Comparison of ENCODE assay signal across 23 mouse cellular contexts in the genomic region with DNA sequence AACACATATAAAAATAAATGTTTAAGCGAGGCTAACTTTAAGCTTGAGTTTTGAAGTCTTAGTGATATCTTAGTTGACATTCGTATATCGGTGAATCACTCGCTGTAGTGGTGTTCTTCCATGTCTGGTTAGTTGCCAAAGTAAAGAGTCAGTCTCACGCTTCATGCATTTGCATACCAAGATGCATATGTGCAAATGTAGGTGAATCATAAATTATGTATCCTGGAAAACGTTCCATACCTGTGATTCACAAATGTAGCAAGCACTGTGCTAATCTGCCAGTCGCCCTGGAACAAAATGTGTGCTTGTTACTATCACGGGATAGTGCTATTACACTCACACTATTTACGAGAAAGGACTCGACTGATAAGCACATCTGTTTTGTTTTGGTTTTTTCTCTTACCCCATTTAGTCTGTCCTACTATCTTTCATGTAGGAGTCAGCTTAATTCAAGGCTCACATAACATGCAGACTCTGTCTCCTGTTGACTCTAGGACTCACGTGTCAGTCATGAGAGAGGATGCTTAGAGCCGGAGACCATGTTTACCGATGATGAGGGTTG. TPM values are rescaled to one million over a fixed set of nuclear protein-coding genes. Genes with fewer than 3 reads are reported as not detected.
DNase-seq lines count a peak whose midpoint lies in the region; ATAC-seq and TF ChIP-seq lines count a peak whose summit lies in the region.
"Had no signal": no experiment of that assay in that cellular context is flagged by ENCODE, and none has a peak within 500 bp of the region (broad histone marks: within the 10 kb centered on the region; RNA-seq: fewer than 3 reads in every experiment).

No protein-coding gene starts in this region.

- no peaks in the 10 kb centered on the region for H3K79me2 ChIP-seq in heart, adult 2 months (replicated peaks; ENCODE audit: control insufficient read depth, insufficient read depth, low read length)

- H3K4me3 ChIP-seq in kidney, embryonic 16.5 days (ENCODE audit: low read length) = no peak overlapping the region
- H3K4me3 ChIP-seq in stomach, embryonic 16.5 days (replicated peaks; ENCODE audit: low read length) = no peak overlapping the region
- H3K4me3 ChIP-seq in stomach, postnatal 0 days (ENCODE audit: low read depth, low read length) = no peak overlapping the region
- no peak overlapping the region for H3K4me3 ChIP-seq in heart, adult 2 months
- H3K4me3 ChIP-seq in midbrain, embryonic 15.5 days = no peak overlapping the region
- H3K4me3 ChIP-seq: embryonic facial prominence, embryonic 12.5 days; forebrain, embryonic 13.5 days; heart, embryonic 10.5 days; hindbrain, embryonic 13.5 days had no signal

- H3K27ac ChIP-seq in kidney, embryonic 16.5 days (ENCODE audit: low read length) = peak overlapping the region; percentile 58; the same call in 1 of the 2 replicates
- H3K27ac ChIP-seq in stomach, embryonic 16.5 days (ENCODE audit: low read length) = peak overlapping the region; percentile 40
- H3K27ac ChIP-seq in stomach, postnatal 0 days (replicated peaks) = no peak overlapping the region
- H3K27ac ChIP-seq in heart, adult 2 months = no peak overlapping the region
- H3K27ac ChIP-seq in midbrain, embryonic 15.5 days = no peak overlapping the region
- H3K27ac ChIP-seq: embryonic facial prominence, embryonic 12.5 days; forebrain, embryonic 13.5 days; heart, embryonic 10.5 days; hindbrain, embryonic 13.5 days; hindbrain, postnatal 0 days had no signal

- intact Hi-C loops in heart, adult 2 months (cut with DNase I) = no loop called here

- H3K4me1 ChIP-seq in kidney, embryonic 16.5 days (ENCODE audit: insufficient read depth, low read length) = peaks cover 13% of the 10 kb centered on the region
- peaks cover 11% of the 10 kb centered on the region for H3K4me1 ChIP-seq in stomach, embryonic 16.5 days (ENCODE audit: control insufficient read depth, insufficient read depth, low read length)
- 0 out of 2 replicates have a peak, but pooled peaks cover 5% of the 10 kb centered on the region for H3K4me1 ChIP-seq in stomach, postnatal 0 days (replicated peaks; ENCODE audit: control insufficient read depth, insufficient read depth)
- peaks cover 4% of the 10 kb centered on the region; the same call in 1 of the 2 replicates for H3K4me1 ChIP-seq in heart, adult 2 months (ENCODE audit: control insufficient read depth, insufficient read depth, low read length)
- no peaks in the 10 kb centered on the region for H3K4me1 ChIP-seq in midbrain, embryonic 15.5 days

- TF ChIP-seq POLR2A in heart, adult 2 months (IDR thresholded peaks at IDR 0.05; ENCODE audit: insufficient read depth, low read depth, low read length) = no peak

- no peaks in the 10 kb centered on the region for H3K9me3 ChIP-seq in kidney, embryonic 16.5 days (ENCODE audit: low read length)
- no peaks in the 10 kb centered on the region for H3K9me3 ChIP-seq in stomach, embryonic 16.5 days (replicated peaks; ENCODE audit: control insufficient read depth, low read length)
- no peaks in the 10 kb centered on the region for H3K9me3 ChIP-seq in stomach, postnatal 0 days (ENCODE audit: control insufficient read depth, low read length)
- H3K9me3 ChIP-seq in midbrain, embryonic 15.5 days = no peaks in the 10 kb centered on the region
- H3K9me3 ChIP-seq: embryonic facial prominence, embryonic 12.5 days; forebrain, embryonic 13.5 days; heart, embryonic 10.5 days; hindbrain, embryonic 13.5 days had no signal

- no peak for DNase-seq in kidney, postnatal 14 days
- no peak for DNase-seq in stomach, postnatal 0 days (ENCODE audit: low spot score)
- DNase-seq in adipocyte (ENCODE audit: low spot score) = peak; percentile 40
- DNase-seq in heart, adult 2 months = no peak
- DNase-seq: adrenal gland, postnatal 10 days; cerebellum, adult 11 months; cerebellum, adult 8-10 months; cerebellum, postnatal 14 days; embryo, embryonic 11 days; forebrain, postnatal 0 days; gastrocnemius, postnatal 36 days; heart, adult 11 months; heart, postnatal 14 days had no signal

- 69% methylated on average over 13 of the region's 13 CpGs for WGBS in kidney, embryonic 16.5 days
- WGBS in stomach, embryonic 16.5 days = 76% methylated on average over 13 of the region's 13 CpGs
- WGBS in stomach, postnatal 0 days = 63% methylated on average over 13 of the region's 13 CpGs
- WGBS in heart, adult 2 months = 74% methylated on average over 13 of the region's 13 CpGs
- 93% methylated on average over 13 of the region's 13 CpGs for WGBS in midbrain, embryonic 15.5 days

- no peak for ATAC-seq in kidney, embryonic 16.5 days (ENCODE audit: low FRiP score, low TSS enrichment)
- no peak for ATAC-seq in stomach, embryonic 16.5 days (ENCODE audit: insufficient read depth, low FRiP score)
- ATAC-seq in stomach, postnatal 0 days (ENCODE audit: low FRiP score, low TSS enrichment) = no peak
- ATAC-seq in midbrain, embryonic 15.5 days (replicated peaks) = no peak
- ATAC-seq: forebrain, embryonic 13.5 days; forebrain, postnatal 0 days; hindbrain, postnatal 0 days had no signal

- no peak overlapping the region for H3K4me2 ChIP-seq in kidney, embryonic 16.5 days (replicated peaks; ENCODE audit: low read depth, low read length)
- H3K4me2 ChIP-seq in stomach, embryonic 16.5 days (ENCODE audit: low read depth, low read length) = no peak overlapping the region
- no peak overlapping the region for H3K4me2 ChIP-seq in stomach, postnatal 0 days (replicated peaks; ENCODE audit: low read depth)
- H3K4me2 ChIP-seq in midbrain, embryonic 15.5 days = no peak overlapping the region
- H3K4me2 ChIP-seq: embryonic facial prominence, embryonic 12.5 days; forebrain, embryonic 13.5 days; hindbrain, embryonic 13.5 days had no signal

- no peaks in the 10 kb centered on the region for H3K36me3 ChIP-seq in kidney, embryonic 16.5 days (ENCODE audit: insufficient read depth, low read length)
- no peaks in the 10 kb centered on the region for H3K36me3 ChIP-seq in stomach, embryonic 16.5 days (ENCODE audit: control insufficient read depth, insufficient read depth, low read length)
- H3K36me3 ChIP-seq in stomach, postnatal 0 days (ENCODE audit: control insufficient read depth, insufficient read depth, low read length) = no peaks in the 10 kb centered on the region
- no peaks in the 10 kb centered on the region for H3K36me3 ChIP-seq in heart, adult 2 months (ENCODE audit: control insufficient read depth, insufficient read depth, low read length)
- no peaks in the 10 kb centered on the region for H3K36me3 ChIP-seq in midbrain, embryonic 15.5 days (replicated peaks)
- H3K36me3 ChIP-seq: embryonic facial prominence, embryonic 12.5 days; heart, embryonic 10.5 days; hindbrain, embryonic 13.5 days had no signal

- no peaks in the 10 kb centered on the region for H3K27me3 ChIP-seq in kidney, embryonic 16.5 days (ENCODE audit: insufficient read depth, low read length)
- no peaks in the 10 kb centered on the region for H3K27me3 ChIP-seq in stomach, embryonic 16.5 days (ENCODE audit: control insufficient read depth, insufficient read depth, low read length)
- no peaks in the 10 kb centered on the region for H3K27me3 ChIP-seq in stomach, postnatal 0 days (ENCODE audit: control insufficient read depth, insufficient read depth, low read length)
- no peaks in the 10 kb centered on the region for H3K27me3 ChIP-seq in heart, adult 2 months (ENCODE audit: control insufficient read depth, insufficient read depth, low read length)
- no peaks in the 10 kb centered on the region for H3K27me3 ChIP-seq in midbrain, embryonic 15.5 days (replicated peaks)
- H3K27me3 ChIP-seq: embryonic facial prominence, embryonic 12.5 days; forebrain, embryonic 13.5 days; hindbrain, embryonic 13.5 days had no signal

- no peak overlapping the region for H3K9ac ChIP-seq in kidney, embryonic 16.5 days (replicated peaks; ENCODE audit: low read length)
- no peak overlapping the region for H3K9ac ChIP-seq in stomach, embryonic 16.5 days (ENCODE audit: low read length)
- no peak overlapping the region for H3K9ac ChIP-seq in stomach, postnatal 0 days (ENCODE audit: low read length)
- no peak overlapping the region for H3K9ac ChIP-seq in heart, adult 2 months (ENCODE audit: low read depth, low read length)
- H3K9ac ChIP-seq in midbrain, embryonic 15.5 days = no peak overlapping the region
- H3K9ac ChIP-seq: embryonic facial prominence, embryonic 12.5 days; forebrain, embryonic 13.5 days; forebrain, postnatal 0 days; hindbrain, embryonic 13.5 days had no signal

- TF ChIP-seq EP300 in stomach, postnatal 0 days (optimal IDR thresholded peaks at IDR 0.05) = no peak
- no peak for TF ChIP-seq EP300 in heart, adult 2 months (IDR thresholded peaks at IDR 0.05; ENCODE audit: insufficient read depth, low read depth, low read length)

- TF ChIP-seq CTCF in stomach, postnatal 0 days (IDR thresholded peaks at IDR 0.05; ENCODE audit: low read depth) = no peak
- TF ChIP-seq CTCF in heart, adult 2 months (IDR thresholded peaks at IDR 0.05) = no peak

RNA-seq across cellular contexts. Expression of a gene that starts 37.3 kb away (rescaled TPM):
- 2.9 and 3.4 TPM in 2 replicates for polyA plus RNA-seq in kidney, embryonic 16.5 days (2015; fragmentation: Nextera tagmentation; extraction: Ambion mirVana)
- polyA plus RNA-seq in stomach, embryonic 16.5 days (2015; fragmentation: Nextera tagmentation; extraction: Ambion mirVana) = 4.0 and 4.1 TPM in 2 replicates
- 0.13 and 0.36 TPM in 2 replicates for polyA plus RNA-seq in stomach, postnatal 0 days (2015; fragmentation: Nextera tagmentation; extraction: Ambion mirVana)
- under 1 TPM; 0.25 to 0.29 TPM for total RNA-seq in heart, adult 2 months (2021)
- polyA plus RNA-seq in heart, adult 2 months (2012; rRNA removed) = 1.2 and 1.4 TPM in 2 replicates
- 0.29 TPM in 1 of 2 replicates, not detected in the other for polyA plus RNA-seq in midbrain, embryonic 15.5 days (2015; fragmentation: Nextera tagmentation; extraction: Ambion mirVana)
- total RNA-seq: forebrain, postnatal 0 days; gastrocnemius, postnatal 36 days; heart, postnatal 14 days had no signal
- polyA plus RNA-seq: C2C12; forebrain, embryonic 13.5 days; forebrain, postnatal 0 days; heart, embryonic 14.5 days had no signal

Comparison
In these comparisons a context has a peak if more than half of its experiments do, and no peak if none do; other contexts are left out.
1. H3K27ac ChIP-seq: peak in kidney, embryonic 16.5 days (single experiment) and stomach, embryonic 16.5 days (single experiment); none in stomach, postnatal 0 days (single experiment), heart, adult 2 months (single experiment) and midbrain, embryonic 15.5 days (single experiment).